Comparison of ENCODE assay signal across 8 mouse cellular contexts in the genomic region with DNA sequence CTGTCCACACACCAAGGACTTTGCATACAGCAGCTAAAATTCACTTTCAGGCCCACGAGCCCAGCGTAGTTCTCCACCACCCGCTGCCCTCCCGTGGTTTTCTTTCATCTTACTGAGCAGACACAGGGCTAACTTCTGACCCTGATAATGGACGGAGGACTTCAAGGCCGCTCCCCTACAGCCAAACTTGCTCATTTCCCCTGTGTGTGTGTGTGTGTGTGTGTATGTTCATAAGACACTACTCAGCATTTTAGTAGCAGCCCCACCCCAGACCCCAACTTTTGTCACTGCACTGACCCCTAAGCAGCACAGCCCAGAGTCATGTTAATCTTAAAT. TPM values are rescaled to one million over a fixed set of nuclear protein-coding genes. Genes with fewer than 3 reads are reported as not detected.
DNase-seq lines count a peak whose midpoint lies in the region; ATAC-seq and TF ChIP-seq lines count a peak whose summit lies in the region.

A gene (minus strand): TSS at position 171 of the 336 bp plus-strand sequence.

- TF ChIP-seq POLR2A in olfactory bulb, adult 2 months (IDR thresholded peaks at IDR 0.05; ENCODE audit: insufficient read depth, low read depth, low read length), result no peak

- H3K9me3 ChIP-seq in heart, embryonic 12.5 days (replicated peaks), result no peaks in the 10 kb centered on the region
- H3K9me3 ChIP-seq in ES-E14 (ENCODE audit: control insufficient read depth, insufficient read depth, low read depth, low read length), result no peaks in the 10 kb centered on the region
- no peaks in the 10 kb centered on the region for H3K9me3 ChIP-seq in forebrain, embryonic 12.5 days

- H3K27ac ChIP-seq in heart, embryonic 12.5 days (ENCODE audit: poor library complexity, severe bottlenecking), result no peak within 1 kb of the TSS
- no peak within 1 kb of the TSS for H3K27ac ChIP-seq in ES-E14 (ENCODE audit: insufficient read depth, low read depth, low read length, poor library complexity, severe bottlenecking)
- peak within 1 kb of the TSS; percentile 50; the same call in 1 of the 2 replicates for H3K27ac ChIP-seq in forebrain, embryonic 12.5 days
- H3K27ac ChIP-seq in olfactory bulb, adult 2 months (ENCODE audit: insufficient read depth, low read depth, low read length), result no peak within 1 kb of the TSS

- in situ Hi-C loops in ES-E14 (cut with MboI; ENCODE audit: low sequenced_read_pairs in 2 of 2, unreplicated experiment in 2 of 2), result loop anchor here in 1 of 2 experiments (25.0 kb wide), 1 partner anchor 97 kb away; no protein-coding TSS in a partner anchor

- 6% methylated on average over 6 of the region's 6 CpGs for WGBS in heart, embryonic 12.5 days
- 6% methylated on average over 6 of the region's 6 CpGs for WGBS in forebrain, embryonic 12.5 days
- 22% methylated on average over 6 of the region's 6 CpGs for WGBS in olfactory bulb, adult 2 months

- ATAC-seq in heart, embryonic 12.5 days (ENCODE audit: insufficient number of reproducible peaks, low FRiP score), result peak; percentile 39; the same call in 1 of the 2 replicates
- peak; percentile 47; the same call in 1 of the 2 replicates for ATAC-seq in forebrain, embryonic 12.5 days (ENCODE audit: low FRiP score)

- no peaks in the 10 kb centered on the region for H3K36me3 ChIP-seq in heart, embryonic 12.5 days
- H3K36me3 ChIP-seq in ES-E14 (ENCODE audit: control insufficient read depth, insufficient read depth, low read length, poor library complexity, severe bottlenecking), result no peaks in the 10 kb centered on the region
- no peaks in the 10 kb centered on the region for H3K36me3 ChIP-seq in forebrain, embryonic 12.5 days (replicated peaks)

- H3K4me3 ChIP-seq in heart, embryonic 12.5 days, result peak within 1 kb of the TSS; percentile 76
- peak within 1 kb of the TSS; percentile 38 to 80 for H3K4me3 ChIP-seq in ES-E14 (ENCODE audit: insufficient read depth in 1 of 2, low read depth in 1 of 2, low read length in 2 of 2, poor library complexity in 1 of 2, severe bottlenecking in 1 of 2)
- H3K4me3 ChIP-seq in forebrain, embryonic 12.5 days (replicated peaks), result peak within 1 kb of the TSS; percentile 85
- H3K4me3 ChIP-seq in olfactory bulb, adult 2 months (ENCODE audit: insufficient read depth, low read depth, low read length), result peak within 1 kb of the TSS; percentile 89

- peak within 1 kb of the TSS; percentile 98 for H3K4me2 ChIP-seq in heart, embryonic 12.5 days
- H3K4me2 ChIP-seq in forebrain, embryonic 12.5 days, result peak within 1 kb of the TSS; percentile 99

- H3K27me3 ChIP-seq in heart, embryonic 12.5 days (replicated peaks), result peaks cover 51% of the 10 kb centered on the region
- H3K27me3 ChIP-seq in forebrain, embryonic 12.5 days, result peaks cover 41% of the 10 kb centered on the region

- H3K4me1 ChIP-seq in heart, embryonic 12.5 days (replicated peaks), result 0 out of 2 replicates have a peak, but pooled peaks cover 6% of the 10 kb centered on the region
- H3K4me1 ChIP-seq in ES-E14 (ENCODE audit: control insufficient read depth in 2 of 2, insufficient read depth in 2 of 2, low read length in 2 of 2, poor library complexity in 1 of 2), result no peaks in the 10 kb centered on the region
- H3K4me1 ChIP-seq in forebrain, embryonic 12.5 days, result peaks cover 14% of the 10 kb centered on the region
- H3K4me1 ChIP-seq in olfactory bulb, adult 2 months (ENCODE audit: control insufficient read depth, insufficient read depth, low read length), result peaks cover 8% of the 10 kb centered on the region

- no peak for DNase-seq in heart, postnatal 14 days
- DNase-seq in ES-E14 (ENCODE audit: low read depth, low spot score), result no peak
- no peak for DNase-seq in left cerebral cortex, postnatal 4 days
- DNase-seq in right cerebral cortex, postnatal 4 days, result no peak
- DNase-seq in cerebellum, postnatal 4 days (ENCODE audit: low spot score in 2 of 2), result no peak

- peak within 1 kb of the TSS; percentile 83 for H3K9ac ChIP-seq in heart, embryonic 12.5 days
- H3K9ac ChIP-seq in ES-E14 (ENCODE audit: insufficient read depth, low read depth, low read length, poor library complexity, severe bottlenecking), result peak within 1 kb of the TSS; percentile 79; the same call in 1 of the 2 replicates
- peak within 1 kb of the TSS; percentile 85 for H3K9ac ChIP-seq in forebrain, embryonic 12.5 days

- intact Hi-C loops in heart, postnatal 14 days (cut with DNase I), result loop anchor here (5.0 kb wide), 1 partner anchor 163 kb away; no protein-coding TSS in a partner anchor
- intact Hi-C loops in left cerebral cortex, postnatal 4 days (cut with DNase I), result loop anchor here (5.0 kb wide), 1 partner anchor 87 kb away; no protein-coding TSS in a partner anchor

- no peak for TF ChIP-seq CTCF in olfactory bulb, adult 2 months (IDR thresholded peaks at IDR 0.05; ENCODE audit: insufficient read depth, low read depth, low read length)

TF ChIP-seq in ES-E14, 5 proteins besides CTCF, POLR2A, EP300 and RAD21:
- TF ChIP-seq ZC3H11A (IDR thresholded peaks at IDR 0.05; ENCODE audit: borderline replicate concordance, low read depth, low read length) (no peak), HCFC1 (IDR thresholded peaks at IDR 0.05; ENCODE audit: borderline replicate concordance, insufficient read depth, low read length) (no peak), ZNF384 (IDR thresholded peaks at IDR 0.05; ENCODE audit: low read depth, low read length) (no peak), MAFK (IDR thresholded peaks at IDR 0.05; ENCODE audit: insufficient read depth, low read depth, low read length) (no peak), CHD2 (IDR thresholded peaks at IDR 0.05; ENCODE audit: low read depth, low read length) (no peak)

RNA-seq across cellular contexts. Expression of the gene that starts here (rescaled TPM):
- polyA plus RNA-seq in heart, embryonic 12.5 days (2016; fragmentation: Nextera tagmentation; extraction: Ambion mirVana), result 1.1 and 1.9 TPM in 2 replicates
- 1 to 10 TPM; 5.1 to 5.6 TPM for total RNA-seq in heart, postnatal 14 days (2021)
- 0.22 and 0.74 TPM in 2 replicates for total RNA-seq in ES-E14 (2012; rRNA removed)
- polyA plus RNA-seq in forebrain, embryonic 12.5 days (2016; fragmentation: Nextera tagmentation; extraction: Ambion mirVana), result 5.8 and 6.3 TPM in 2 replicates
- 100 to 1,000 TPM; 101 to 108 TPM for total RNA-seq in left cerebral cortex, postnatal 4 days (2021)
- not detected in 2 replicates for polyA plus RNA-seq in olfactory bulb, adult 2 months (2012; ENCODE audit: insufficient read depth, insufficient read length, low replicate concordance, missing spikeins)

Comparison
In these comparisons a context has a peak if more than half of its experiments do, and no peak if none do; other contexts are left out.
1. RNA of the gene that starts here (total RNA-seq): 101 to 108 TPM in left cerebral cortex, postnatal 4 days; 5.1 to 5.6 TPM in heart, postnatal 14 days and 0.22 to 0.74 TPM in ES-E14; every median in the first group is over 10 times any median in the second.
2. Peak in every context shown above with its lines, with median percentiles within 50 percentile points of each other: H3K4me3 ChIP-seq and H3K9ac ChIP-seq.